Mouse (Mus musculus): ENCODE data around the gene Trappc6b. TPM values are rescaled to one million over a fixed set of nuclear protein-coding genes. Genes with fewer than 3 reads are reported as not detected.

The Trappc6b gene
- polyA plus RNA-seq, 1 experiment from 2014 or later, result 80.4 TPM

- H3K9me3 ChIP-seq (replicated peaks), result no peaks in the 10 kb centered on the region; the same call in 1 of the 2 replicates
- H3K4me2 ChIP-seq, result no peak overlapping the region
- no peak overlapping the region for H3K27ac ChIP-seq (ENCODE audit: poor library complexity, severe bottlenecking)
- peaks cover 54% of the 10 kb centered on the region for H3K36me3 ChIP-seq
- no peak for ATAC-seq (ENCODE audit: insufficient number of reproducible peaks, low FRiP score)
- peaks cover 13% of the 10 kb centered on the region for H3K4me1 ChIP-seq (replicated peaks)
- no peak overlapping the region for H3K4me3 ChIP-seq
- H3K27me3 ChIP-seq (replicated peaks), result no peaks in the 10 kb centered on the region
- 70% methylated on average over 4 of the region's 4 CpGs for WGBS
- H3K9ac ChIP-seq, result no peak overlapping the region
Measured at GRCm38 (mm10) chr12:59055196-59055850, 5.9 kb downstream of the Trappc6b start.

- no peak overlapping the region for H3K9ac ChIP-seq
- H3K9me3 ChIP-seq (replicated peaks), result no peaks in the 10 kb centered on the region; the same call in 1 of the 2 replicates
- no peak for ATAC-seq (ENCODE audit: insufficient number of reproducible peaks, low FRiP score)
- H3K27me3 ChIP-seq (replicated peaks), result no peaks in the 10 kb centered on the region
- H3K4me3 ChIP-seq, result no peak overlapping the region
- H3K27ac ChIP-seq (ENCODE audit: poor library complexity, severe bottlenecking), result no peak overlapping the region
- H3K4me1 ChIP-seq (replicated peaks), result no peaks in the 10 kb centered on the region
- peaks cover 53% of the 10 kb centered on the region for H3K36me3 ChIP-seq
- H3K4me2 ChIP-seq, result no peak overlapping the region
Measured at GRCm38 (mm10) chr12:59053976-59054375, 7.3 kb downstream of the Trappc6b start.

GRCm38 (mm10) chr12:59053166-59053565 lies 8.1 kb downstream of the Trappc6b start:
- WGBS, result 72% methylated on average over 5 of the region's 5 CpGs
- no peak overlapping the region for H3K4me2 ChIP-seq
- no peaks in the 10 kb centered on the region for H3K27me3 ChIP-seq (replicated peaks)
- H3K36me3 ChIP-seq, result peaks cover 53% of the 10 kb centered on the region
- no peak overlapping the region for H3K27ac ChIP-seq (ENCODE audit: poor library complexity, severe bottlenecking)
- no peak overlapping the region for H3K4me3 ChIP-seq
- H3K4me1 ChIP-seq (replicated peaks), result no peaks in the 10 kb centered on the region
- no peak overlapping the region for H3K9ac ChIP-seq
- no peaks in the 10 kb centered on the region; the same call in 1 of the 2 replicates for H3K9me3 ChIP-seq (replicated peaks)
- no peak for ATAC-seq (ENCODE audit: insufficient number of reproducible peaks, low FRiP score)

GRCm38 (mm10) chr12:59052470-59052869 lies 8.8 kb downstream of the Trappc6b start:
- 71% methylated on average over 3 of the region's 3 CpGs for WGBS

GRCm38 (mm10) chr12:59040851-59041250 lies 20.4 kb downstream of the Trappc6b start:
- ATAC-seq (ENCODE audit: insufficient number of reproducible peaks, low FRiP score), result no peak
- peak overlapping the region; percentile 89 for H3K27ac ChIP-seq (ENCODE audit: poor library complexity, severe bottlenecking)
- H3K9me3 ChIP-seq (replicated peaks), result no peaks in the 10 kb centered on the region
- no peak overlapping the region for H3K9ac ChIP-seq
- 0 out of 2 replicates have a peak overlapping the region, but pooled peaks have one; percentile 61 for H3K4me2 ChIP-seq
- 30% methylated on average over 7 of the region's 7 CpGs for WGBS
- H3K4me3 ChIP-seq, result no peak overlapping the region
- H3K36me3 ChIP-seq, result peaks cover 44% of the 10 kb centered on the region
- H3K27me3 ChIP-seq (replicated peaks), result no peaks in the 10 kb centered on the region
- peaks cover 7% of the 10 kb centered on the region; the same call in 1 of the 2 replicates for H3K4me1 ChIP-seq (replicated peaks)

More at GRCm38 (mm10) chr12:59052470-59052869, 8.8 kb downstream of the Trappc6b start:
- H3K27ac ChIP-seq (ENCODE audit: poor library complexity, severe bottlenecking), result no peak overlapping the region
- H3K27me3 ChIP-seq (replicated peaks), result no peaks in the 10 kb centered on the region
- no peak for ATAC-seq (ENCODE audit: insufficient number of reproducible peaks, low FRiP score)
- H3K4me1 ChIP-seq (replicated peaks), result no peaks in the 10 kb centered on the region
- H3K36me3 ChIP-seq, result peaks cover 51% of the 10 kb centered on the region
- H3K9ac ChIP-seq, result no peak overlapping the region
- no peaks in the 10 kb centered on the region; the same call in 1 of the 2 replicates for H3K9me3 ChIP-seq (replicated peaks)
- no peak overlapping the region for H3K4me3 ChIP-seq
- H3K4me2 ChIP-seq, result no peak overlapping the region

- peaks cover 7% of the 10 kb centered on the region; the same call in 1 of the 2 replicates for H3K4me1 ChIP-seq (replicated peaks)
- peak overlapping the region; percentile 61 for H3K4me2 ChIP-seq
- 5% methylated on average over 23 of the region's 23 CpGs for WGBS
- H3K4me3 ChIP-seq, result 0 out of 2 replicates have a peak overlapping the region, but pooled peaks have one; percentile 20
- no peaks in the 10 kb centered on the region for H3K9me3 ChIP-seq (replicated peaks)
- H3K36me3 ChIP-seq, result peaks cover 38% of the 10 kb centered on the region
- H3K9ac ChIP-seq, result peak overlapping the region; percentile 34; the same call in 1 of the 2 replicates
- no peaks in the 10 kb centered on the region for H3K27me3 ChIP-seq (replicated peaks)
- ATAC-seq (ENCODE audit: insufficient number of reproducible peaks, low FRiP score), result peak; percentile 75
- peak overlapping the region; percentile 89 for H3K27ac ChIP-seq (ENCODE audit: poor library complexity, severe bottlenecking)
Measured at GRCm38 (mm10) chr12:59039971-59040844, 21.1 kb downstream of the Trappc6b start.

- 68% methylated on average over 10 of the region's 10 CpGs for WGBS
- H3K9ac ChIP-seq, result no peak overlapping the region
- peaks cover 7% of the 10 kb centered on the region; the same call in 1 of the 2 replicates for H3K4me1 ChIP-seq (replicated peaks)
- no peak for ATAC-seq (ENCODE audit: insufficient number of reproducible peaks, low FRiP score)
- peak overlapping the region; percentile 61; the same call in 1 of the 2 replicates for H3K4me2 ChIP-seq
- no peaks in the 10 kb centered on the region for H3K27me3 ChIP-seq (replicated peaks)
- H3K36me3 ChIP-seq, result peaks cover 30% of the 10 kb centered on the region
- no peaks in the 10 kb centered on the region for H3K9me3 ChIP-seq (replicated peaks)
- 0 out of 2 replicates have a peak overlapping the region, but pooled peaks have one; percentile 20 for H3K4me3 ChIP-seq
- peak overlapping the region; percentile 89 for H3K27ac ChIP-seq (ENCODE audit: poor library complexity, severe bottlenecking)
Measured at GRCm38 (mm10) chr12:59039162-59039970, 21.9 kb downstream of the Trappc6b start.

GRCm38 (mm10) chr12:59032101-59032500 lies 29.2 kb downstream of the Trappc6b start:
- Histone ChIP-seq H3K27ac (ENCODE audit: poor library complexity, severe bottlenecking) (no peak overlapping the region), H3K9ac (no peak overlapping the region), H3K9me3 (replicated peaks) (no peaks in the 10 kb centered on the region), H3K36me3 (peaks cover 18% of the 10 kb centered on the region), H3K4me2 (no peak overlapping the region), H3K4me1 (replicated peaks) (no peaks in the 10 kb centered on the region), H3K27me3 (replicated peaks) (no peaks in the 10 kb centered on the region), H3K4me3 (no peak overlapping the region)
- 58% methylated on average over 5 of the region's 5 CpGs for WGBS
- ATAC-seq (ENCODE audit: insufficient number of reproducible peaks, low FRiP score), result no peak

- no peak overlapping the region for H3K9ac ChIP-seq
- no peak for ATAC-seq (ENCODE audit: insufficient number of reproducible peaks, low FRiP score)
- H3K27me3 ChIP-seq (replicated peaks), result no peaks in the 10 kb centered on the region
- H3K4me1 ChIP-seq (replicated peaks), result no peaks in the 10 kb centered on the region
- H3K27ac ChIP-seq (ENCODE audit: poor library complexity, severe bottlenecking), result no peak overlapping the region
- 86% methylated on average over 4 of the region's 4 CpGs for WGBS
- no peak overlapping the region for H3K4me2 ChIP-seq
- no peak overlapping the region for H3K4me3 ChIP-seq
- H3K36me3 ChIP-seq, result peaks cover 74% of the 10 kb centered on the region
- no peaks in the 10 kb centered on the region for H3K9me3 ChIP-seq (replicated peaks)
Measured at GRCm38 (mm10) chr12:59021306-59021705, 40.0 kb downstream of the Trappc6b start.

- Histone ChIP-seq H3K36me3 (peaks cover 69% of the 10 kb centered on the region), H3K9ac (no peak overlapping the region), H3K27ac (ENCODE audit: poor library complexity, severe bottlenecking) (no peak overlapping the region), H3K4me3 (no peak overlapping the region), H3K4me2 (no peak overlapping the region), H3K9me3 (replicated peaks) (no peaks in the 10 kb centered on the region), H3K4me1 (replicated peaks) (no peaks in the 10 kb centered on the region), H3K27me3 (replicated peaks) (no peaks in the 10 kb centered on the region)
- WGBS, result 88% methylated on average over 2 of the region's 2 CpGs
- no peak for ATAC-seq (ENCODE audit: insufficient number of reproducible peaks, low FRiP score)
Measured at GRCm38 (mm10) chr12:59019891-59020290, 41.4 kb downstream of the Trappc6b start.
